Mouse (Mus musculus): ENCODE data around the gene Hivep3.

Gene Hivep3

GRCm38 (mm10) chr4:120063353-120064124 is 330.0 kb downstream of the Hivep3 start:
- DNase-seq = no peak

GRCm38 (mm10) chr4:120064696-120065095 is 331.1 kb downstream of the Hivep3 start, which contains the start of gene AL607142.1:
Gene AL607142.1 (plus strand): TSS chr4:120064996.
- DNase-seq = no peak

GRCm38 (mm10) chr4:120066841-120067591 is 333.4 kb downstream of the Hivep3 start:
- no peak for DNase-seq

- peak in 1 of 2 experiments; percentile 23 for DNase-seq
These were observed 334.1 kb downstream of the Hivep3 start for GRCm38 (mm10) chr4:120067592-120068235.

GRCm38 (mm10) chr4:120068883-120069581 is 335.4 kb downstream of the Hivep3 start:
- no peak for DNase-seq

- DNase-seq = no peak
These were observed 336.0 kb downstream of the Hivep3 start for GRCm38 (mm10) chr4:120069582-120069980.

- DNase-seq = no peak
These were observed 337.8 kb downstream of the Hivep3 start for GRCm38 (mm10) chr4:120071411-120071810.

GRCm38 (mm10) chr4:120071842-120072507 is 338.4 kb downstream of the Hivep3 start:
- DNase-seq = peak in 1 of 2 experiments; percentile 32

GRCm38 (mm10) chr4:120074061-120074460 is 340.5 kb downstream of the Hivep3 start:
- DNase-seq = peak in 1 of 2 experiments; percentile 35

- DNase-seq = no peak
These were observed 343.7 kb downstream of the Hivep3 start for GRCm38 (mm10) chr4:120077322-120077721.

GRCm38 (mm10) chr4:120082527-120082926 is 348.9 kb downstream of the Hivep3 start:
- no peak for DNase-seq

GRCm38 (mm10) chr4:120083700-120084099 is 350.1 kb downstream of the Hivep3 start:
- no peak for DNase-seq

- peak; percentile 83 to 86 for DNase-seq
These were observed 356.0 kb downstream of the Hivep3 start for GRCm38 (mm10) chr4:120089536-120089935.

GRCm38 (mm10) chr4:120091997-120092783 is 358.6 kb downstream of the Hivep3 start:
- DNase-seq = peak; percentile 47 to 57

GRCm38 (mm10) chr4:120096935-120097334 is 363.4 kb downstream of the Hivep3 start:
- no peak for DNase-seq

- DNase-seq = no peak
These were observed 367.6 kb downstream of the Hivep3 start for GRCm38 (mm10) chr4:120101186-120101585.

- peak; percentile 78 to 85 for DNase-seq
These were observed 371.0 kb downstream of the Hivep3 start for GRCm38 (mm10) chr4:120104599-120104998.

- no peak for DNase-seq
These were observed 372.8 kb downstream of the Hivep3 start for GRCm38 (mm10) chr4:120106362-120106761.

GRCm38 (mm10) chr4:120107787-120108186 is 374.2 kb downstream of the Hivep3 start:
- DNase-seq = no peak

- DNase-seq = peak in 1 of 2 experiments; percentile 34
These were observed 381.9 kb downstream of the Hivep3 start for GRCm38 (mm10) chr4:120115516-120115915.

GRCm38 (mm10) chr4:120116312-120116711 is 382.7 kb downstream of the Hivep3 start:
- no peak for DNase-seq

Measured in cerebellum, adult 18-20 months (tissue).